Mouse (Mus musculus): ENCODE results near the gene Nek3. TPM values are rescaled to one million over a fixed set of nuclear protein-coding genes. Genes with fewer than 3 reads are reported as not detected.
A peak's percentile ranks its signal among the peaks of the same experiment; 100 is the strongest.

Nek3 gene
- polyA plus RNA-seq, 1 experiment from 2014 or later: 6.8 TPM

GRCm38 (mm10) chr8:22185431-22186397 is 19.5 kb upstream of the Nek3 start, which contains the start of gene Ckap2:
TSS of gene Ckap2 (minus strand) at chr8:22185819.
- Histone ChIP-seq H3K36me3 (ENCODE audit: control insufficient read depth, insufficient read depth, low read length) (no peaks in the 10 kb centered on the region), H3K4me1 (ENCODE audit: control insufficient read depth, insufficient read depth, low read length) (peaks cover 12% of the 10 kb centered on the region; the same call in 1 of the 2 replicates), H3K9ac (ENCODE audit: low read depth, low read length) (peak within 1 kb of the TSS; percentile 76), H3K27me3 (ENCODE audit: control insufficient read depth, insufficient read depth, low read length) (no peaks in the 10 kb centered on the region), H3K27ac (ENCODE audit: low read depth, low read length) (peak within 1 kb of the TSS; percentile 74; the same call in 1 of the 2 replicates), H3K9me3 (ENCODE audit: control insufficient read depth, low read length) (no peaks in the 10 kb centered on the region), H3K4me3 (ENCODE audit: low read length) (peak within 1 kb of the TSS; percentile 58), H3K4me2 (replicated peaks; ENCODE audit: low read depth, low read length) (peak within 1 kb of the TSS; percentile 62)
- 4% methylated on average over 63 of the region's 63 CpGs for WGBS
- ATAC-seq (ENCODE audit: low FRiP score, low TSS enrichment): peak; percentile 96

GRCm38 (mm10) chr8:22184884-22185283 is 18.6 kb upstream of the Nek3 start:
- 0% methylated on average over 3 of the region's 3 CpGs for WGBS
- Histone ChIP-seq H3K36me3 (ENCODE audit: control insufficient read depth, insufficient read depth, low read length) (no peaks in the 10 kb centered on the region), H3K9me3 (ENCODE audit: control insufficient read depth, low read length) (no peaks in the 10 kb centered on the region), H3K4me3 (ENCODE audit: low read length) (peak overlapping the region; percentile 58), H3K27ac (ENCODE audit: low read depth, low read length) (0 out of 2 replicates have a peak overlapping the region, but pooled peaks have one; percentile 74), H3K9ac (ENCODE audit: low read depth, low read length) (peak overlapping the region; percentile 76; the same call in 1 of the 2 replicates), H3K4me1 (ENCODE audit: control insufficient read depth, insufficient read depth, low read length) (peaks cover 12% of the 10 kb centered on the region; the same call in 1 of the 2 replicates), H3K27me3 (ENCODE audit: control insufficient read depth, insufficient read depth, low read length) (no peaks in the 10 kb centered on the region), H3K4me2 (replicated peaks; ENCODE audit: low read depth, low read length) (peak overlapping the region; percentile 62)
- peak; percentile 70 for ATAC-seq (ENCODE audit: low FRiP score, low TSS enrichment)

- H3K9ac ChIP-seq (ENCODE audit: low read depth, low read length): no peak overlapping the region
- H3K9me3 ChIP-seq (ENCODE audit: control insufficient read depth, low read length): peaks cover 5% of the 10 kb centered on the region; the same call in 1 of the 2 replicates
- no peak for ATAC-seq (ENCODE audit: low FRiP score, low TSS enrichment)
- H3K36me3 ChIP-seq (ENCODE audit: control insufficient read depth, insufficient read depth, low read length): peaks cover 43% of the 10 kb centered on the region
- H3K4me1 ChIP-seq (ENCODE audit: control insufficient read depth, insufficient read depth, low read length): no peaks in the 10 kb centered on the region
- 96% methylated on average over 7 of the region's 7 CpGs for WGBS
- no peak overlapping the region for H3K4me3 ChIP-seq (ENCODE audit: low read length)
- no peaks in the 10 kb centered on the region for H3K27me3 ChIP-seq (ENCODE audit: control insufficient read depth, insufficient read depth, low read length)
- no peak overlapping the region for H3K4me2 ChIP-seq (replicated peaks; ENCODE audit: low read depth, low read length)
- no peak overlapping the region for H3K27ac ChIP-seq (ENCODE audit: low read depth, low read length)
These were observed 9.7 kb upstream of the Nek3 start for GRCm38 (mm10) chr8:22175966-22176365.

DNA sequence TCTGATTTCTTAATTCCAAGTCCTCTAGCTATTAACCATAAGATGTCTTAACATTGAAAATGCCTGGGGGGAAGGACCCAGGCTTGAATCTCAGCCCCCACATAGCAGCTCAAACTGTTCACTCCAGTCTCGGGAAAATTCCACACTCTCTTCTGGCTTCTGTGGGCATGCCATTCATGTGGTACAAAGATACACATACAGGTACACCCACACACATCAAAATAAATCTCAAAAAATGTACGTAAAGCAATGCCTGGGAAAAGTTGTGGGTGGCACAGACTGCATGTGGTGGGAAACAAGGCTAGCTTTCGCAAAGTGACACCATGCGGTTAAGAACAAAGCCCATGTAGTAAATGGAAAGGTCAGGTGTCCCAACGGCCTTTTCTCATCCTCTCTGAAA is 2.9 kb upstream of the Nek3 start:
- Histone ChIP-seq H3K9ac (ENCODE audit: low read depth, low read length) (no peak overlapping the region), H3K4me2 (replicated peaks; ENCODE audit: low read depth, low read length) (no peak overlapping the region), H3K36me3 (ENCODE audit: control insufficient read depth, insufficient read depth, low read length) (peaks cover 28% of the 10 kb centered on the region), H3K27me3 (ENCODE audit: control insufficient read depth, insufficient read depth, low read length) (no peaks in the 10 kb centered on the region), H3K4me1 (ENCODE audit: control insufficient read depth, insufficient read depth, low read length) (no peaks in the 10 kb centered on the region), H3K9me3 (ENCODE audit: control insufficient read depth, low read length) (no peaks in the 10 kb centered on the region), H3K27ac (ENCODE audit: low read depth, low read length) (no peak overlapping the region), H3K4me3 (ENCODE audit: low read length) (no peak overlapping the region)
- no peak for ATAC-seq (ENCODE audit: low FRiP score, low TSS enrichment)
- WGBS: 91% methylated on average over 5 of the region's 5 CpGs

- Histone ChIP-seq H3K4me1 (ENCODE audit: control insufficient read depth, insufficient read depth, low read length) (no peaks in the 10 kb centered on the region), H3K36me3 (ENCODE audit: control insufficient read depth, insufficient read depth, low read length) (peaks cover 16% of the 10 kb centered on the region), H3K9me3 (ENCODE audit: control insufficient read depth, low read length) (no peaks in the 10 kb centered on the region), H3K9ac (ENCODE audit: low read depth, low read length) (peak overlapping the region; percentile 57), H3K27me3 (ENCODE audit: control insufficient read depth, insufficient read depth, low read length) (no peaks in the 10 kb centered on the region), H3K4me3 (ENCODE audit: low read length) (peak overlapping the region; percentile 65), H3K27ac (ENCODE audit: low read depth, low read length) (peak overlapping the region; percentile 55; the same call in 1 of the 2 replicates), H3K4me2 (replicated peaks; ENCODE audit: low read depth, low read length) (peak overlapping the region; percentile 64)
- 41% methylated on average over 10 of the region's 10 CpGs for WGBS
- ATAC-seq (ENCODE audit: low FRiP score, low TSS enrichment): peak; percentile 18
These were observed 770 bp downstream of the Nek3 start for GRCm38 (mm10) chr8:22165251-22166079.

DNA sequence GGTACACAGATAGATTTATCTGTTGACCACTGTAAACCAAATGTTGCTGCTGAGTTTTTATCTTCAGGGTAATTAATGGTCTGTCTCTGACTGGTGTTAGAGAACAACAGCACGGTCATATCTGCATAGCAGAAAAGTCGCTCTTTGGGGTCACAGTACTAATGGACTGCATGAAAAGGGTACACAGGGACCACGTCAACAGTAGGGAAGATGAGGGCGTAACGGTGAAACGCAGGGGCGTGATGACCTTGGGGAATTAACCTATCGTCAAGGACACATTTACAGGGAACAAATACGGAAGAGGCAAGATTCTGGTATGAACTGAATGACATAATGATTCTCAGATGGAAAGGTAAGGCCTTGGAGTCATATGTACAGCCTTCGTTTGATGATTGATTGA is 1.8 kb downstream of the Nek3 start:
- Histone ChIP-seq H3K36me3 (ENCODE audit: control insufficient read depth, insufficient read depth, low read length) (peaks cover 11% of the 10 kb centered on the region), H3K27me3 (ENCODE audit: control insufficient read depth, insufficient read depth, low read length) (no peaks in the 10 kb centered on the region), H3K27ac (ENCODE audit: low read depth, low read length) (no peak overlapping the region), H3K4me1 (ENCODE audit: control insufficient read depth, insufficient read depth, low read length) (no peaks in the 10 kb centered on the region), H3K4me2 (replicated peaks; ENCODE audit: low read depth, low read length) (no peak overlapping the region), H3K4me3 (ENCODE audit: low read length) (no peak overlapping the region), H3K9me3 (ENCODE audit: control insufficient read depth, low read length) (no peaks in the 10 kb centered on the region), H3K9ac (ENCODE audit: low read depth, low read length) (no peak overlapping the region)
- no peak for ATAC-seq (ENCODE audit: low FRiP score, low TSS enrichment)
- 76% methylated on average over 10 of the region's 10 CpGs for WGBS

DNA sequence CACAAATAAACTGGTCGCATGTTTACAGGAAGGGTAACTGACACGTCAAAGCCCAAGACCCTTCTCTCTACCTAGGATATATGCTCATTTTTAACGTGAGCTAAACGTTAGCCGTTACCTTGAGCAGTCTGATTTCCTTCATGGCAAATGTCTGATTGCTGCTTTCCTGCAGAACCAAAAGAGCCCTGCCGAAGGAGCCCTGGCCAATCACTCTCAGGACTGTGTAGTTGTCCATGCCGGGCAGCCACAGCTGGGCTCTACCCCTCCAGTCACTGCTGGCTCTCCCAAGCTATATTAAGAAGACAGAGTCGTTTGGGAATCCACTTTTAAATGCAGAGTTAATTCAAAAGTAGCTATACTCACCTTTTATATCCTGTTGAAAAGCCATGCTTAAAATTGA is 4.0 kb downstream of the Nek3 start:
- WGBS: 79% methylated on average over 8 of the region's 8 CpGs
- H3K9me3 ChIP-seq (ENCODE audit: control insufficient read depth, low read length): no peaks in the 10 kb centered on the region

DNA sequence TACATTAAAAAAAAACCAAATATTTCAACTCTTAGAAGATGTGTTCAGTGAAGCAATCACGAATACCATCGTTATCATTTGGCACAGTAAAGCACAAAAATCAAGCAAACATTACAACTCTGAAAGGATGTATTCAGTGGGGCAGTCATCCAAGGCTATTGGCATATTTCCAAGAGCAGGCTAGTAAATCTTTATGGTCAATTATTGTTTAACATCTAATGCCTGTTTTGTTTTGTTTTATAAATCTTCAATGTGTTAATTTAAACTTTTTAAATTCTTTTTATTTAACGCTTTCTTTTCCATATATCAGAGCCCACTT is 15.9 kb downstream of the Nek3 start:
- Histone ChIP-seq H3K4me2 (replicated peaks; ENCODE audit: low read depth, low read length) (no peak overlapping the region), H3K36me3 (ENCODE audit: control insufficient read depth, insufficient read depth, low read length) (no peaks in the 10 kb centered on the region; the same call in 1 of the 2 replicates), H3K9ac (ENCODE audit: low read depth, low read length) (no peak overlapping the region), H3K4me1 (ENCODE audit: control insufficient read depth, insufficient read depth, low read length) (no peaks in the 10 kb centered on the region), H3K4me3 (ENCODE audit: low read length) (no peak overlapping the region), H3K27me3 (ENCODE audit: control insufficient read depth, insufficient read depth, low read length) (no peaks in the 10 kb centered on the region), H3K9me3 (ENCODE audit: control insufficient read depth, low read length) (no peaks in the 10 kb centered on the region), H3K27ac (ENCODE audit: low read depth, low read length) (no peak overlapping the region)
- 62% methylated on average over 3 of the region's 3 CpGs for WGBS
- no peak for ATAC-seq (ENCODE audit: low FRiP score, low TSS enrichment)

More for the DNA sequence above, 4.0 kb downstream of the Nek3 start:
- Histone ChIP-seq H3K36me3 (ENCODE audit: control insufficient read depth, insufficient read depth, low read length) (no peaks in the 10 kb centered on the region), H3K4me2 (replicated peaks; ENCODE audit: low read depth, low read length) (no peak overlapping the region), H3K27ac (ENCODE audit: low read depth, low read length) (no peak overlapping the region), H3K4me3 (ENCODE audit: low read length) (no peak overlapping the region), H3K4me1 (ENCODE audit: control insufficient read depth, insufficient read depth, low read length) (no peaks in the 10 kb centered on the region), H3K27me3 (ENCODE audit: control insufficient read depth, insufficient read depth, low read length) (no peaks in the 10 kb centered on the region), H3K9ac (ENCODE audit: low read depth, low read length) (no peak overlapping the region)
- ATAC-seq (ENCODE audit: low FRiP score, low TSS enrichment): no peak

Measured in kidney, embryonic 14.5 days (tissue).